Mouse (Mus musculus) thymus, adult 2 months (tissue): ENCODE results near the gene Cd248.

Experiments
- CTCF ChIP-seq: fragments of 200-500 bp; IDR thresholded peaks from 2 replicates; pipeline ENCODE4 v1.5.1; 2012; ENCODE audit warnings: mild to moderate bottlenecking, control low read depth, low read length, moderate library complexity, borderline replicate concordance; ENCODE audit not compliant: control insufficient read depth, poor library complexity, insufficient read depth; ENCODE audit errors: extremely low read depth
- POLR2A ChIP-seq: fragments of 200-500 bp; IDR thresholded peaks from 2 replicates; pipeline ENCODE4 v1.6.1; 2012; ENCODE audit warnings: mild to moderate bottlenecking, low read length, control low read depth, moderate library complexity; ENCODE audit not compliant: control insufficient read depth, poor library complexity, insufficient read depth; ENCODE audit errors: extremely low read depth

DNA sequence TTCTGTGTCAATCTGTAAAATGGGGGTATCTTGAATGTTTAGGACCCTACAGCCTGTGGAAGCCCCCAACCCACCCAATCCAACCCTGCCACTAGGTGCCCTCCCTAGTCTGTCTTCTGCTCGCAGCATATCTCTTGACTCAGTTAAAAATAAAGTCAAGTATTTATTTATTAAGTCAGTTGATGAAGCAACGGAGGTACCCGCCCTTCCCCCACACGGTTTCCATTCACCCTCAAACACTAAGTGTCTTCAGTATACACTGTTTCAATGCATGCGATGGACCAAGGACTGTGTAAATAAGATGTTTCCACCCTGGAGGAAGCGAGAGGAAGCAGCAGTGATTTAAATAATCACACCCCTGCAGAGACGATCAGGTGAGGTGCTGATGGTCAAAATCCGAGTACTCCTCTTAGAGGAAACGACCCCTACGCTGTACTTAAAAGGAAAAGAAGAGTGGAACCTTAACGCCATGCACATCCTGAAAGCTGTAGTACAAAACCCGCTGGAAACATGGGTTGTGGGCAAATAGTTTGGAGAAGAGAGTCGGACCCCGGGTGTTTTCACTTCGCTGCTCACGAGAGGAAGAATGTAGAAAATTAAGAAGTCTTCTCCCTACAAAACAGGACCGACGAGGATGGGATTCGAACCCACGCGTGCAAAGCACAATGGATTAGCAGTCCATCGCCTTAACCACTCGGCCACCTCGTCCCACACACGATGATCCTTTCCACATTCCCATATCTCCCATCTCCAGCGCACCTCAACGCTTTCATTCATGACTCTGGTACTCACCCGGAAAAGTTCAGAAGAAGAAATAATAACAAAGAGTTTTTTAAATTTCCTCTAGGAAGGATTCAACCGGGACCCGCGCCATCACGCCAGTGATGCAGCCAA is 30.0 kb upstream of the Cd248 start:
- no peak for TF ChIP-seq POLR2A
- no peak for TF ChIP-seq CTCF
